Mouse (Mus musculus) mouse embryonic stem cell (cell line): ENCODE measurements around the gene Eif4e2.

Source experiments
- in situ Hi-C, 2 experiments: fragments of 300-500 bp; cut with MboI; formaldehyde crosslinking; loops; 1 replicate in 1 of 2; 3 replicates in 1 of 2; pipeline ENCODE4 v1.14.3; 2019 to 2020; ENCODE audit warnings: low sequenced_read_pairs in 2 of 2, low pct_unique_long_range_greater_than_20kb in 1 of 2, mixed read lengths in 1 of 2; ENCODE audit not compliant: unreplicated experiment in 1 of 2

Eif4e2 gene

DNA sequence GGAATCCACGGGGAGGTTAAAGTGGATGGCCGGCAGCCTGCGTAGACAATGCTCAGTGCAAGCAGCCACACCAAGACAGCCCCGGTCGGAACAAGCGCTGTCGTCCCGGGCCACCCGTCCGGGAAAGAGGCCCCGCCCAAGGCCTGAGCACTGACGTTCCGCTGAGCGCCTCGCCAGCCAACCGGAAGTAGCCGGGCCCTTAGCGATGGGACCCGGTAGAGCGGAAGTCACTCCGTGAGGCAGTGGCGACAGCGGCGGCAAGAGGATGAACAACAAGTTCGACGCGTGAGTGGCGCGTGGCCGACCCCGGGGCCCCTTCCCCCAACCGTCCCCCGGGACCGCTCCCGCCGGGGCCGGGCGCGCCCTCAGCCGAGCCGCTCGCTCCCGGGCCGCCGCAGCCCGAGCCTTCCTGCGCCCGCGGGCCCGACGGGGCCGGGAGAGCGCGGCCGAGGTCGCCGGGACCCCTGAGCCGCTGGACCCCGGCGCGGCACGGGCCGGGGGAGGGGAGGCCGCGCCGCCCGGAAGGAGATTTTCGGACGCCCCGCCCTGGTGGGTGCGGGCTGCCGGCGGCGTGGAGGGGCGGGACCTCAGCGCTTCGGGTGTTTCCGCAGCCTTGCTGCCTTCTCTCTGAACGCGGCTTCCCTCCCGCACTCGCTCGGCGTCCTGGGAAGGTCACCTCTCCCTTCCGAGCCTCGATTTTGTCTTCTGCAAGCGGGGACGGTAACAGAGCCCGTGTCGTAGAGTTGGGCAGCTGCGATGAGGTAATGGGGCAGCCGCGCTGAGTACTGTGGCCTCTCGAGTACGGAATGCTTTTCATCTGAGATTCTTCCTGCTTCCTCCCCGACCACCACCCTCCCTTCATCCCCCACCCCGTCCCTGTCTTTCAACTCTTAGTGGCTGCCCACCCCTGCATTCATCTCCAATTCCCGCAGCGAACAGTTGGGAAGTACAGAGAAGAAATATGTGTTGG, at the start of gene Eif4e2:
Gene Eif4e2 (plus strand): TSS at position 180 of the 970 bp plus-strand sequence.
- in situ Hi-C loops, result no loop called here

DNA sequence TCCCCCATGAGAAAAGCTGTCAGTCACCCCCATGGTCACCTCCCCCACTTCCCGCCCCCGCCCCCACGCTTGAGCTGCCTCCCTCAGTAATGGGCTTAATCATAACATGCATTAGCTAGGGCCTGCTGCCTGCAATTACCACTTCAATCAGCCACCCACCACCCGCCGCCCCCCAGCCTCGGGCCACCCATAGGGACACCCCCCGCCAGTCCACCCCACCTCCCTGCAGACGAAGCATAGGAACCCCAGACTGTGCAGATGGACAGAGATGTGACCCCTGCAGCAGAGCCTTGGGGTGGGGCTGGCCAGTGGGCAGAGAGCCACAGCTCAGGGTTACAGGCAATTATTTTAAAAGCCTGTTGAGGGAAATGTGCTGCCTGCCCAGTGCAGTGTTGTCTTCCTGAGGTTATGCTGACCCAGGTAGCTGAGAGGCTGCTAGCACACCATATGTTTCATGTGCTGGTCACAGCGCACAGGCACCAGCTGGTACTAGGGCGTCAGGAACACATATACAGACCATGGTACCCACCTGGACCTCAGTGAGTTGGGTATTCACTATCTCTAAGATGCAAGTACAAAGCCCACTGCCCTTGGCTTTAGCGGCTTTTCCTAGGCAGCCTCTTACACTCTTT, 49.4 kb upstream of the Eif4e2 start:
- in situ Hi-C loops, result no loop called here

DNA sequence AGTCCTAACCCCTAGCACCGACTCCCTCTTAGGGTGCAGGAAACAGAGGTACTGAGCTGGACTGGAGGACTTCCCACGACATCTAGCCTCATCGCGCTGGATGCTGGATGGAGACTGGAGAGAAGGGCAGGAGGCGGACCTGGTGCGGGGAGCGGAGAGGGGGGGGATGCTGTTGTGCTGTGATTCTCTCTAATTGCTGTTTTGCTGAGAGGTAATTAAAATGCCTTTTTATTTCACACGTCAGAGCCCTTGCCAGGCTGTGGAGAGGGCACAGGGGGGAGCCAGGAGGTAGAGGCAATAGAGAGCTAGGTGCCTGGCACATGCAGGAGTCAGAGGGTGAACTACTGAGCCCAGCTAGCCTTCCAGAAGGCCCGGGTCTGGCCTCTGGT, 48.9 kb upstream of the Eif4e2 start:
- in situ Hi-C loops, result no loop called here

DNA sequence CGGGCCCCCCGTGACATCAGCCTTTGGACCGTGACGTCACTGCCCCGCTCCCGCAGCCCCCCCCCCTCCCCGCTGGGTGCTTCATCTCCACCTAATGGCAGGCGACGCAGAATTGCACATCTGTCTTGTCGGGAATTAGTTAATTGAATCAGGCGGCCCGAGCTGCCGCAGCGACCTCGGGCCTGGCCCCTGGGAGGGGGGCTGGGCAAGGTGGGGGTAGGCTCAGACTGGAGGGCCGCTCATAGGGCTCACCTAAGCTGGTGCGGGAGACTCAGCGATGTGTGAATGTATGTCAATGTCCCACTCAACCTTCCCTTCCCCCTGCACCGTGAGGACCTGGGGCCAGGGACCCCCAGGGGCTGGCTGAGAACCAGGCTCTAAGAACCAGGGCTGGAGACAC, 43.3 kb upstream of the Eif4e2 start:
- in situ Hi-C loops, result no loop called here

DNA sequence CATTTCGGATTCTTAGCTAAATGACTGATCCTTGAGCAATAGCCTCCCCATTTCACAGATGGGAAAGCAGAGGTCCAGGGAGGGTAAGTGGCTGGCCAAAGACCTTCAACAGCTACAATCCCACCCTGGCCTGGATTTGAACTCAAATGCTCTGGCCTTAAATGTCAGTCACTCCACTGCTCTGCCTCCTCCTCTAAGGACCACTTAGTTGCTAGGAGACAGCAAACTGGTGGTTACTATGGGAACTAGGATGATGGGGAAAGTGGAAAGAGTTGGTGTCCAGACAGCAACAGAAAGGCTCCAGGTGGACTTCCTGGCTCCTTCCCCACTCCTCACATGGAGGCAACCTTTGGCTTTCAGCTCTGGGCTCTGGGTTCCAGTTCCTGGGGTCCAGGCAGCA, 42.4 kb upstream of the Eif4e2 start:
- in situ Hi-C loops, result no loop called here

DNA sequence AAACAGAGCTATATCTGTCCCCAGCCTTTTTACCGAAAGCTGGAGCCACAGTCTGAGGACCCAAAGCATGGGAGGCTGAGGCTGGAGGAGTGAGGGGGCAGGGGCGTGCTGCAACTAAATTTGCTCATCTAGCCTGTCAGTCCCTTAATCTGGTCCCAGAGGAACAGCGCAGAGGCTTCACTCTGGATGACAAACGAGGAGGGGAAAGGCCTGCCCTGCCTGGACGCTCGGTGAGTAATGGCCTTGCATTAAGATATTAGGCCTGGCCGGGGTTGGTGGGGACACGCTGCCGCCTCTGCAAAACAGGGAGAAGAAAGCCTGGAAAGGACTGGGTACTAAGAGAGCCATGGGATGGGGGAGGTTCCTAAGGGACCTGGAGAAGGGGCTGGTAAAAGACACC, 41.4 kb upstream of the Eif4e2 start:
- in situ Hi-C loops, result no loop called here

DNA sequence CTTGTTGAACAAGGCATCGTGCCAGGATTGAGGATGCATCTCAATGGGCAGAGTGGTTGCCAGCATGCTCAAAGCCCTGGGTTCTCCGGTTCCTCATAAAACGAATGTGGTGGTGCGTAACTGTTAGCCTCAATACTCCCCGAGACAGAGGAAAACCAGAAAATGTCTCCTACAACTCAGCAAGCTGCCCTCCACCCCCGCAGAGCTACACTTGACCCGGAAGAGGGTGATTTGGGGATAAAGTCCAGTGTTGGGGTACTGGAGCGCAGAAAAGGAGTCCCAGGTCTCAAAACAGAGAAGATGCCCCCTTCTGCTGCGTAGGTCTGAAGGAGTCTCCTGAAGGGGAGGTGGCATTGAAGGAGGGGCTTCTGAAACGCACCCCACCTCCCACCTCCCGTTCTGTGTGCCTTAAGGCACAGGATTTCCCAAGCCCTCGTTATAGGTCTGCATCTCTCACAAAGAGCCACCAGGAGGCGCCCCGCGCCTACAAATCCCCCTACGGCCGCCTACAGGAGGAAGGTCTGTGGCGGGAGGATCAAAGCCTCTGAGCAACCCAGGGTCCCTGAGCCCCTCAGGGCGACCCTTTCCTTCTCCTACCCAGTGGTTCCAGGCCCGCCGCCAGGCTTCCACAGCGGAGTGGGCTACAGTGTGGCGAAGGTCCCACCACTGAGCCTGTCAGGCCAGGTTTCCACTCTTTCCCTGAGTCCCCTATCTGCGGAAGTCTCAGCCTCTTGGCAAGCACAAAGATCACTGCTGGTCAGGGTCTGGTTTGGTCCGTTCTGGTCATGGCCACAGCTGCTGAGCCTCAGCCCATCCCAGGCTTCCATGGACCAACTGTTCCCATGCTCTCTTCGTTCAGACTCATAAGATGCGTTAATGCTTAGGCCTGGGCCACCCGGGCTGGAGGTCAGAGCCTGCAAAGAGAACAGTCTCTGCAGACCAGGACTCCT, 39.4 kb upstream of the Eif4e2 start:
- in situ Hi-C loops, result no loop called here

DNA sequence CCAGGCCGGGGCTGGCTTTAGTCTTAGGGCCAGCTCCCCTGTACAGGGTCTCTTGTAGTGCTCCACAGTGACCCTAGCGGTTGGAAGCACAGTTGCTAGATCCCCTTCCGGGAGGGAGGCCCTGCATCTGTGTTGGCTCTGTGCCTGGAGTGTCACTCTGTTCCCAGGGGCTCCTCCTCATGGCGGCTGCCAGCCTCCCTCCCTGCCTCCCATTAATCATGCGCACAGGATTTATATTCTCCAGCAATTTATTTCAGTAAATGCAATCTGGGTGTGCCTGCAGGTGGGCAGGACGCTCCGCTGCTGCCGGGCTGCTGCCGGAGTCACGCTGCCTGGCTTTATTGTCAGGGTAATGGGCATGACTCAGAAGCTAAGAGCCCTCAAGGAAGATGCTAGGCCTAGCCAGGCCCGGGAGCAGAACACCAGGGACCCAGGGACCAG, 37.8 kb upstream of the Eif4e2 start:
- in situ Hi-C loops, result loop anchor here in 1 of 2 experiments (25.0 kb wide), 1 partner anchor 486 kb away; no protein-coding TSS in a partner anchor

DNA sequence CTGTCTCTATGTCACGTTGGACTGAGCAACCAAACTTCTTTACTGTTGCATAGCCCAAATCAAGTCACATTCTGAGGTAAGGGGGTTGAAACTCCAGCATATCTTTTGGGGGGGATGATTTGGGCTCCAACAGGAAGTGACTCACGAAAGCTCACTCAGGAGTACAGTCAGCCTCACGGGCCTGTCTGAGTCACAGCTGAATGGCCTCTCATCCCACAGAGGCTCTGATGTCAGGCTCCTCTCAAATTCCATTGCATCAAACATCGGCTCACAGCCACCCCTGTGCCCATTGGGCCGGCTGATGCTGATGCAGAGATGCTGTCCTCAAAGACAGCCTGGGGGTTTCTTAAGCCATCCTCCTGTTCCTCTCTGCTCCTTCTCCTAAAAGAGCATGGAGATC, 32.8 kb upstream of the Eif4e2 start:
- in situ Hi-C loops, result loop anchor here in 1 of 2 experiments (25.0 kb wide), 1 partner anchor 481 kb away; no protein-coding TSS in a partner anchor

DNA sequence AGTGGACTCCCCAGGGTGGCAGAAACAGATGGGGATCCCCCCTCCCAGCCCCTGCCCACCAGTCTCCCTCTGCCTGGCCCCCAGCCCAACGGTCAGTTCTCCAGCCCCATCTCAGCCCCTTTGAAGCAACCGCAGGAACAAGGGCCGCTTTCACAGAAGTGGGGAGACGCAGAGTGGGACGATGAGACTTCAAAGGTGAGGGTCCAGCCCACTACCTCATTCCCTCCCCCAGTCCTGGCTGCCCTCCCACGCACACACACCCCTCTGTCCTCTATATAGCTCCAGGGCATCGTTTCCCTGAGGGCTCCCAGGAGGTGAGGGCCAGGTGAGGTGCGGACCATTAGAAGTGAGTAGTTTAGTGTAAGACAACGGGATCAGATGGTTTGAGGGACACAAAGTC, 30.7 kb upstream of the Eif4e2 start, which contains the start of gene Prss56:
Gene Prss56 (plus strand): TSS at position 301 of the 400 bp plus-strand sequence.
- in situ Hi-C loops, result loop anchor here in 1 of 2 experiments (25.0 kb wide), 1 partner anchor 479 kb away; no protein-coding TSS in a partner anchor

DNA sequence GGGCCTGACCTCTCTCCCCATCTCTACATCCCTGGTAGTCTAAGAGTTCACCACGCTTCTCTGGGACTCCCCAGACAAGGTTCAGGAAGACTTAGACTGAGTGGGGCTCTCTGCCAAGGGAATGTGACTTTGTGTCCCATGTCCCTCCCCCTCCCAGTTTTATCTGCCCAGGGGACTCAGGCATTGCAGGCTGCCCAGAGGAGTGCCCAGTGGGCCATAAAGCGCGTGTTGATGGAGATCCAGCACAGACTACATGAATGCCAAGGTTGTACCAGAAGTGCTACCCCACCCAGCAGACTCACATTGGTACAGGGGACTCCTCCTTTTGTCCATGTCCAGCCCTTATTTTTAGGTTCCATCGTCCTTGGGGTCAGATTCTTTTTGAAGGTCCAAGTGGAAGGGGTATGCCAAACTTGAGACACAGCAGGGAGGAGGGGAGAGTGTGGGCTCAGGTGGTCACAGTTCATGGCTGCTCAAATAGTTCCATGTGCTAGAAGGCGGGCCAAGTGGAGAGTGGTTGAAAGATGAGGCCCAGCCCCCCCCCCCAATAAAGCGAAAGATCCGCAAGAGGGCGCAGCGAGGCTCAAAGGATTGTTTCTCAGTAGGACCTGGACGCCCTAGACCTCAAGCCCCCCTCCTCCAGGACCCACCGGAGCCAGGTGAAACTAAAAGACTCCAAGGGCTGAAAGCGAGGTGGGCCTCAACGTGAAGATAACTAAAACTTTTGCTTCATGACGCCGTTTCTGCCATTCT, 29.5 kb upstream of the Eif4e2 start:
- in situ Hi-C loops, result loop anchor here in 1 of 2 experiments (25.0 kb wide), 1 partner anchor 478 kb away; no protein-coding TSS in a partner anchor

DNA sequence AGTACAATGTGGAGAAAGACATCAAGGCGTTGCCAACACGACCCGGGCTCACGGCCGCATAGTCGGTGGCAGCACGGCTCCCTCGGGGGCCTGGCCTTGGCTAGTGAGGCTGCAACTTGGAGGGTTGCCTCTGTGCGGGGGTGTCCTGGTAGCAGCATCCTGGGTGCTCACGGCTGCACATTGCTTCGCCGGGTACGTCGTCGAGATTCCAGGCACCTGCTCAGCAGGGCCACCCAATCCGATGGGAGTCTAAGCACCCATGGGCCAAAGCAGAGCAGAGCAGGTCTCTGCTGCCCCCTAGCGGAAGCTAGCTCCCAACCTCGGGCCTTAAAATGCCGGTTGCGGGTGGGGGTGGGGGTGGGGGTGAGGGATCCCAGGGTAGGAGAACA, 29.0 kb upstream of the Eif4e2 start:
- in situ Hi-C loops, result loop anchor here in 1 of 2 experiments (25.0 kb wide), 1 partner anchor 478 kb away; no protein-coding TSS in a partner anchor

DNA sequence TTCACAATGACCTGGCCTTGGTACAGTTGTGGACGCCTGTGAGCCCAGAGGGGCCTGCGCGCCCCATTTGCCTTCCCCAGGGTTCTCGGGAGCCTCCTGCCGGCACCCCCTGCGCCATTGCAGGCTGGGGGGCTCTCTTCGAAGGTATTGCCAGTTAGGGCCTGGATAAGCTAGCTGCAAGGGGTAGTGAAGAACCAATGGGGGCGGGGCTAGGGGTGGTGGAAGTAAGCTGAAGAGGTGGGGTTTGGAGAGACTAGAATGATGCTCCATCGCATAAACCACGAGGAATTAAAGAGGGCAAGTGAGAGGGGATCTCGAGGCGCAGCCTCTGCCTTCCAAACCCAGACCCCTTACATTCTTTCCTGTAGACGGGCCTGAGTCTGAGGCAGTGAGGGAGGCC, 28.2 kb upstream of the Eif4e2 start:
- in situ Hi-C loops, result loop anchor here in 1 of 2 experiments (25.0 kb wide), 1 partner anchor 477 kb away; no protein-coding TSS in a partner anchor

DNA sequence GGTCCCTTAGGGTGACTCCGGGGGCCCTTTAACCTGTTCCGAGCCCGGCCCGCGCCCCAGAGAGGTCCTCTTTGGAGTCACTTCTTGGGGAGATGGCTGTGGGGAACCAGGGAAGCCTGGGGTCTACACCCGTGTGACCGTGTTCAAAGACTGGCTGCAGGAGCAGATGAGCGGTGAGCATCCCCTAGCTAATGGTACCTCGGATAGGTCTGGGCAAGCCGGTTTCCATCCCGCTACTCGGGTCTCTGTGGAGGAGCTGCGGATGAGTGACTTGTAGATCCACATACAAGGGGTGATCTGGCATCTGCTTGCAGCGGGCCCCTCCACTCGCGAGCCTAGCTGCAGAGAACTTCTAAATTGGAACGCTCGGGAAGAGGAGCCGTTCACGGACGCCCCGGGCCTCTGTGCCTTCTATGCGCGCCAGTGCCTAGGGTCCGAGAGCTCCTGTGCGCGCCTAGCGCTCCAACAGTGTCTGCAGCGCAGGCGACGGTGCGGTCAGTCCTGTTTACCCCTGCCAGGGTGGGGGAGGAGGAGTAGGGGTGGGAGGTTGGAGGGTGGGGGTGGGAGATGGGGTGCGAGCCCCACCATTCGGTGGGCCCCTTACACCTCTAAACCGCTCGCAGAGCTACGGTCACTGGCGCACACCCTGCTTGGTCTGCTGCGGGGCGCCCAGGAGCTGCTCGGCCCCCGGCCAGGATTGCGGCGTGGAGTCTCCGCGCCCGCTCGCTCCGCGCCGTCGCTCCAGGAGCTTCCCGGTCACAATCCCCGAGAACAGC, 27.3 kb upstream of the Eif4e2 start:
- in situ Hi-C loops, result loop anchor here in 1 of 2 experiments (25.0 kb wide), 1 partner anchor 476 kb away; no protein-coding TSS in a partner anchor

DNA sequence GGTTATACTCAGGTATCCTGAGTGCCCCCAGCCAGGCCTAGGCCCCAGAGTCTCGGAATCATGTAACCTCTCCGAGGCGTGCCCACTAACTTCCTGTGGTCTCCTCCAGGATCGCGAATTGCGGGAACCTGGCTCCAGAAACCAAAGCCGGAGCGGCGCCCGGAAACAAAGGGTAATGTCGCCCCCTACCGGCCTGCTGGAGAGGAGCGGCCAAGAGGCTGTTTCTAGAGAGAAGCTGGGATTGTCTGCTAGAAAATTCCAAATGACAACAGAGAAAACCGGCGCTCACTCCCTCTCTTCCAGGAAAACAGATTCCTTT, 26.7 kb upstream of the Eif4e2 start:
- in situ Hi-C loops, result loop anchor here in 1 of 2 experiments (25.0 kb wide), 1 partner anchor 475 kb away; no protein-coding TSS in a partner anchor

DNA sequence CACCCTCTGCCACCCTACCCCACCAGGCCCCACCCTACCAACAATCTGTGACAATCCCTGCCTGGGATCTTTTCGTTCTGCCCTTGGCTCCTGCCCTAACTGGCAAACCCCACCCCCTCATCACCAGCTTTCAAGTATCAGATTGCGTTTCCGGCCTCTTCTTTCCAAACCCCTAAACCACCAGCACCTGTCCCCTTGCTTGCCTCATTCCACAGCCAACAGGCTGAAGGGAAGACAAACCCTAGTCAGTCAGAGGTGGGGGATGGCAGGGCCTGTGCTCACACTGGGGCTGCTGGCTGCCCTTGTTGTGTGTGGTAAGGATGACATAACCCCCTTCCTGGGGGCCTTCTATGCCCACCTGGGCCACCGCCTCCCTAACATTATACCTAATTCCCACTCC, 23.3 kb upstream of the Eif4e2 start, which contains the start of gene Chrnd:
Gene Chrnd (plus strand): TSS at position 179 of the 400 bp plus-strand sequence.
- in situ Hi-C loops, result loop anchor here in 1 of 2 experiments (25.0 kb wide), 1 partner anchor 472 kb away; no protein-coding TSS in a partner anchor
